Mouse (Mus musculus) hindbrain, postnatal 0 days (tissue): ENCODE results near the gene Rhox3a. TPM values are rescaled to one million over a fixed set of nuclear protein-coding genes. Genes with fewer than 3 reads are reported as not detected.
"Not testable (repeated sequence)": the region's sequence is repeated elsewhere in the genome, so short reads cannot be mapped to it uniquely, and the experiment has no call there.

ENCODE experiments used
- ATAC-seq: fragments of 200-750 bp; cut with Nextera tagmentation; 2 replicates; pipeline ENCODE4 v1.8.0; 2017; ENCODE audit warnings: mild to moderate bottlenecking, moderate TSS enrichment, moderate library complexity
- DNase-seq: peaks from one replicate; pipeline ENCODE4 v3.0.0-alpha.2; 2015; ENCODE audit warnings: low spot score
- H3K27ac ChIP-seq: fragments of 300-500 bp; sonication (generic); 2 replicates; pipeline ENCODE4 v1.5.1; 2014; ENCODE audit warnings: mild to moderate bottlenecking
- H3K27me3 ChIP-seq: fragments of 300-500 bp; sonication (generic); 2 replicates; pipeline ENCODE4 v1.6.1; 2014; ENCODE audit warnings: low read length, mixed read lengths; ENCODE audit not compliant: insufficient read depth
- H3K36me3 ChIP-seq: fragments of 300-500 bp; sonication (generic); 2 replicates; pipeline ENCODE4 v1.6.1; 2014; ENCODE audit warnings: low read length, mixed read lengths; ENCODE audit not compliant: insufficient read depth
- H3K4me1 ChIP-seq: fragments of 300-500 bp; sonication (generic); 2 replicates; pipeline ENCODE4 v1.6.1; 2014; ENCODE audit warnings: antibody characterized with exemption, low read length, mixed read lengths; ENCODE audit not compliant: insufficient read depth
- H3K4me2 ChIP-seq: fragments of 300-500 bp; sonication (generic); 2 replicates; pipeline ENCODE4 v1.6.1; 2014; ENCODE audit warnings: low read depth, mild to moderate bottlenecking, low read length, moderate library complexity, mixed read lengths
- H3K4me3 ChIP-seq: fragments of 300-500 bp; sonication (generic); 2 replicates; pipeline ENCODE4 v1.5.1; 2014; ENCODE audit warnings: low read length
- H3K9ac ChIP-seq: fragments of 300-500 bp; sonication (generic); replicated peaks from 2 replicates; pipeline ENCODE4 v1.6.1; 2014; ENCODE audit warnings: mild to moderate bottlenecking, low read length, moderate library complexity, mixed read lengths
- H3K9me3 ChIP-seq: fragments of 300-500 bp; sonication (generic); 2 replicates; pipeline ENCODE4 v1.6.1; 2016; ENCODE audit warnings: low read length, mixed read lengths
- CTCF ChIP-seq: IDR thresholded peaks from 2 replicates; pipeline ENCODE4 v1.5.1; 2016; ENCODE audit warnings: antibody characterized with exemption, control low read depth, low read depth
- WGBS: fragments of 180-500 bp; shearing (Covaris S2); extraction: QIAGEN DNeasy Blood & Tissue Kit; methylation state at CpG from one replicate; pipeline ENCODE4 v1.1.7; 2014; 5-methylcytosine and 5-hydroxymethylcytosine counted together
- polyA plus RNA-seq: library from polyadenylated mRNA; unstranded; fragments of >200 nt; fragmentation: Nextera tagmentation; extraction: Ambion mirVana; gene quantifications from 2 replicates; pipeline ENCODE4 v1.2.1, GENCODE M21; 2015
- total RNA-seq: library from RNA; depleted of rRNA; stranded (reverse); fragments of >200 nt; gene quantifications from 2 replicates; pipeline ENCODE4 v1.2.3, GENCODE M21; 2014; rRNA removed

The Rhox3a gene
- not detected in 2 replicates for total RNA-seq
- polyA plus RNA-seq: not detected in 2 replicates

DNA sequence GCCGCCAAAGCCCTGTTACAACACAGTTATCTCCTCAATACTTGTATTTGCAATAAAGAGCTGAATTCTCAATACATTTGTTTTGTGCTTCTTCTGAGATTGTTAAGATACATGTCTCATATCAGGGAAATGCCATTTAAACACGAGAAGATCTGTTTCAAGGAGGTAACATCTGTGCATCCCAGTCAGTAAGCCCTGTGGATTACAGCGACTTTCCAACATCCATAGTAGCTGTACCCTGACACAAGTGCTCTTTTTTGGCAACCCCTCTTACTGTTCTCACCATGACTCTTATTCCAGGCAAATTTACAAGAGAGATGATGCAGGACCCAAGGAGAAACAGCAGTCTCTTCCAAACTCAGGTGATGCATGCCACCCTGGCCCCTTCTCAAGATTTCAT lies at the start of gene Rhox3a:
TSS of gene Rhox3a (plus strand) at position 301 of the 400 bp plus-strand sequence.
- ATAC-seq, H3K9ac ChIP-seq, H3K27ac ChIP-seq, H3K4me2 ChIP-seq, H3K4me1 ChIP-seq, H3K4me3 ChIP-seq, H3K27me3 ChIP-seq, H3K9me3 ChIP-seq, DNase-seq, H3K36me3 ChIP-seq: not testable (repeated sequence)
- 75% methylated on average over 1 of the region's 3 CpGs for WGBS

DNA sequence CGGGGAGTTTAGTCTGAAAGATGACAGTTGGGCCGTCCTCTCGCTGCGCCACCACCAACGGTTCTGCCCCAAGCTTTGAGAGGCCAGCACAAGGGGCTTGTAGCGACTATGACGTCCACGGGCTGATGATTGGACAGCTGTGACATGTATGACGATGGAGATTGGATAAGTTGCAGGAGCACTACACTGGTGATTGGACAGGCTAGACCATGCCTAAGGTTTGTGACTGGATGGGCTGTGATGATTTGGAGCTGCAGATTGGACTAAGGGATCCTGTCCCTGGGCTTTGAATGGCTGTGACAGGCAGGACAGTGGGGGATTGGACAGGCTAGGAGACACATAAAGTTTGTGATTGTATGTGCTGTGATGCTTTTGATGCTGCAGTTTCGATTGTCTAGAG lies 38.8 kb upstream of the Rhox3a start, which contains the start of gene Gm9:
TSS of gene Gm9 (minus strand) at position 101 of the 400 bp plus-strand sequence.
- TF ChIP-seq CTCF: no peak
- WGBS: 87% methylated on average over 10 of the region's 10 CpGs

DNA sequence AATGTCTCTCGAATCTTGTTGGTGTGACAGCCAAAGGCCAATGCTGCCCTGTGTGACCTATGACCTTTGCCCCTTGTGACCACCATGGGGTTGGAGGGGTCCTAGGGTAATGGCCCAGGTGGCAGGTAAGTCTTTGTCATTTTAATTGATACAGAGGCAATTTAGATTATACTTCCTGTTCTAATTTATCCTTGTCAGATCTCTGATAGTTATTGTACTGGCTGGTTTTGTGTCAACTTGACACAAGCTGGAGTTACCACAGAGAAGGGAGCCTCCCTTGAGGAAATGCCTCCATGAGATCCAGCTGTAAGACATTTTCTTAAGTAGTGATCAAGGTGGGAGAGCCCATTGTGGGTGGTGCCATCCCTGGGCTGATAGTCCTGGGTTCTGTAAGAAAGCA lies 27.6 kb upstream of the Rhox3a start, which contains the start of gene Rhox1:
TSS of gene Rhox1 (minus strand) at position 101 of the 400 bp plus-strand sequence.
- 81% methylated on average over 1 of the region's 1 CpGs for WGBS
- not testable (repeated sequence) for ATAC-seq, H3K4me3 ChIP-seq, DNase-seq, H3K27ac ChIP-seq, H3K4me2 ChIP-seq, H3K36me3 ChIP-seq, H3K9me3 ChIP-seq, H3K4me1 ChIP-seq, H3K9ac ChIP-seq, H3K27me3 ChIP-seq

More for the DNA sequence above, 38.8 kb upstream of the Rhox3a start, which contains the start of gene Gm9:
- Histone ChIP-seq H3K36me3 (no peaks in the 10 kb centered on the region), H3K4me2 (no peak within 1 kb of the TSS), H3K4me1 (no peaks in the 10 kb centered on the region), H3K9me3 (no peaks in the 10 kb centered on the region), H3K4me3 (no peak within 1 kb of the TSS), H3K27me3 (no peaks in the 10 kb centered on the region), H3K27ac (no peak within 1 kb of the TSS), H3K9ac (no peak within 1 kb of the TSS)
- ATAC-seq (no peak), DNase-seq (no peak)

DNA sequence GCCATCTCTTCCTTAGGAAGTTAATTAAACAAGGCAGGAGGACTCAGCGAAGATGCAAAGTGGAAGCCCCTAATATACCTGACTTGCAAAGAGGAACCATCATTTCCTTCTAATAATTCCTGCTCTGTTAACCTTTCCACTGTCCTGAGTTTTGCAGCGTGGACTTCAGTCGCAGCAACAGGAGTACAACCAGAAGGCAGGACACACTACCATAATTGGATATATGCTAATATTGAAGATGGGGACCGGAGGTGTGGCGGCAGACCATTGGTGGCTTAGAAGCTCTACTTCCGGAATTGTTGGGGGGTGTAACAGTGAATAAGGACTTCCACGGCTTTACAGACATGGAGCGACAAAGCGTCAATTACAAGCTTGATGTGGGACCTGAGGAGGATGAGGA lies 5.0 kb upstream of the Rhox3a start, which contains the start of gene Rhox2a:
TSS of gene Rhox2a (plus strand) at position 301 of the 400 bp plus-strand sequence.
- no CpG with 5 or more reads among the region's 9 CpGs for WGBS
- ATAC-seq, H3K4me3 ChIP-seq, H3K27me3 ChIP-seq, H3K9me3 ChIP-seq, H3K27ac ChIP-seq, H3K9ac ChIP-seq, H3K4me1 ChIP-seq, H3K4me2 ChIP-seq, DNase-seq, H3K36me3 ChIP-seq: not testable (repeated sequence)

DNA sequence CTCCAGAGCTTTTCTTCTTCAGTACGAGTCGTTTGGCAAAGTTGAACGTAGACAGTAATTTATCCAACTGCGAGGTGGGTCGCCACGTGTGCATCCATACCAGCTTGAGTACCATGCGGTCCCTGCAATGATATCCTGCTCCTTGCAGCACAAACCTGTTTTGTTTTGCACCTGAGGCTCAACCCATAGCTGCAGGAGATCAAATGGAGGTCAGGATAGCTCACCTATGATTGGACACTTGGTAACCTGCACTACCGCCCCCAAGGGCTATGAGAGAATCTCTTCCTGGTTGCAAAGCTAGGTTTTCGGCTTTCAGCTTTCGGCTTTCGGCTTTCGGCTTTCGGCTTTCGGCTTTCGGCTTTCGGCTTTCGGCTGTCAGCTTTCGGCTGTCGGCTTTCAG lies 15.3 kb downstream of the Rhox3a start, which contains the start of gene Rhox4a:
TSS of gene Rhox4a (plus strand) at position 301 of the 400 bp plus-strand sequence.
- WGBS: 93% methylated on average over 11 of the region's 19 CpGs
- H3K27me3 ChIP-seq, H3K4me2 ChIP-seq, H3K9me3 ChIP-seq, H3K4me1 ChIP-seq, H3K27ac ChIP-seq, ATAC-seq, DNase-seq, H3K36me3 ChIP-seq, H3K9ac ChIP-seq, H3K4me3 ChIP-seq: not testable (repeated sequence)

Other genes starting within 250 kb of the Rhox3a start
- not detected in 2 replicates for gene Sowahd, start 201.1 kb upstream of the Rhox3a start, total RNA-seq
- gene Sowahd, start 201.1 kb upstream of the Rhox3a start, polyA plus RNA-seq: 0.09 TPM in 1 of 2 replicates, not detected in the other
- gene Rpl39, start 164.5 kb upstream of the Rhox3a start, total RNA-seq: 99.1 and 125 TPM in 2 replicates
- gene Rpl39, start 164.5 kb upstream of the Rhox3a start, polyA plus RNA-seq: 351 and 371 TPM in 2 replicates
- gene Upf3b, start 139.6 kb upstream of the Rhox3a start, total RNA-seq: 6.8 and 7.9 TPM in 2 replicates
- gene Upf3b, start 139.6 kb upstream of the Rhox3a start, polyA plus RNA-seq: 22.8 and 25.9 TPM in 2 replicates
- 19.1 and 19.9 TPM in 2 replicates for gene Nkap, start 123.1 kb upstream of the Rhox3a start, total RNA-seq
- 21.1 and 21.6 TPM in 2 replicates for gene Nkap, start 123.1 kb upstream of the Rhox3a start, polyA plus RNA-seq
- gene Akap14, start 81.1 kb upstream of the Rhox3a start, total RNA-seq: not detected in 2 replicates
- gene Akap14, start 81.1 kb upstream of the Rhox3a start, polyA plus RNA-seq: 0.23 and 0.44 TPM in 2 replicates
- gene Ndufa1, start 58.8 kb upstream of the Rhox3a start, total RNA-seq: 126 and 135 TPM in 2 replicates
- 905 and 915 TPM in 2 replicates for gene Ndufa1, start 58.8 kb upstream of the Rhox3a start, polyA plus RNA-seq
- gene Rnf113a1, start 58.7 kb upstream of the Rhox3a start, total RNA-seq: 7.3 and 7.6 TPM in 2 replicates
- 27.3 and 27.9 TPM in 2 replicates for gene Rnf113a1, start 58.7 kb upstream of the Rhox3a start, polyA plus RNA-seq
- gene Gm9, start 38.9 kb upstream of the Rhox3a start, total RNA-seq: not detected in 2 replicates
- gene Gm9, start 38.9 kb upstream of the Rhox3a start, polyA plus RNA-seq: not detected in 2 replicates
- gene Rhox1, start 27.7 kb upstream of the Rhox3a start, total RNA-seq: not detected in 2 replicates
- gene Rhox1, start 27.7 kb upstream of the Rhox3a start, polyA plus RNA-seq: not detected in 2 replicates
- gene Rhox2a, start 4.9 kb upstream of the Rhox3a start, total RNA-seq: not detected in 2 replicates
- not detected in 2 replicates for gene Rhox2a, start 4.9 kb upstream of the Rhox3a start, polyA plus RNA-seq
- not detected in 2 replicates for gene Rhox4a, start 15.4 kb downstream of the Rhox3a start, total RNA-seq
- not detected in 2 replicates for gene Rhox4a, start 15.4 kb downstream of the Rhox3a start, polyA plus RNA-seq
- not detected in 2 replicates for gene Rhox3a2, start 130.1 kb downstream of the Rhox3a start, total RNA-seq
- not detected in 2 replicates for gene Rhox3a2, start 130.1 kb downstream of the Rhox3a start, polyA plus RNA-seq
- not detected in 2 replicates for gene Rhox4a2, start 140.9 kb downstream of the Rhox3a start, total RNA-seq
- not detected in 2 replicates for gene Rhox4a2, start 140.9 kb downstream of the Rhox3a start, polyA plus RNA-seq
- gene Rhox2b, start 162.1 kb downstream of the Rhox3a start, total RNA-seq: 0.47 TPM in 1 of 2 replicates, not detected in the other
- not detected in 2 replicates for gene Rhox2b, start 162.1 kb downstream of the Rhox3a start, polyA plus RNA-seq
- not detected in 2 replicates for gene Rhox4b, start 182.6 kb downstream of the Rhox3a start, total RNA-seq
- gene Rhox4b, start 182.6 kb downstream of the Rhox3a start, polyA plus RNA-seq: not detected in 2 replicates
- not detected in 2 replicates for gene Rhox2c, start 203.8 kb downstream of the Rhox3a start, total RNA-seq
- gene Rhox2c, start 203.8 kb downstream of the Rhox3a start, polyA plus RNA-seq: not detected in 2 replicates
- gene Rhox3c, start 208.7 kb downstream of the Rhox3a start, total RNA-seq: not detected in 2 replicates
- not detected in 2 replicates for gene Rhox3c, start 208.7 kb downstream of the Rhox3a start, polyA plus RNA-seq
- not detected in 2 replicates for gene Rhox4c, start 230.4 kb downstream of the Rhox3a start, total RNA-seq
- gene Rhox4c, start 230.4 kb downstream of the Rhox3a start, polyA plus RNA-seq: not detected in 2 replicates
- gene Rhox2d, start 243.5 kb downstream of the Rhox3a start, total RNA-seq: not detected in 2 replicates
- not detected in 2 replicates for gene Rhox2d, start 243.5 kb downstream of the Rhox3a start, polyA plus RNA-seq